9 mouse cellular contexts compared by ENCODE assay signal in genomic region chr1:39941237-39942179, GRCm38 (mm10). TPM values are rescaled to one million over a fixed set of nuclear protein-coding genes. Genes with fewer than 3 reads are reported as not detected.
DNase-seq lines count a peak whose midpoint lies in the region; ATAC-seq and TF ChIP-seq lines count a peak whose summit lies in the region.
"Had no signal": no experiment of that assay in that cellular context is flagged by ENCODE, and none has a peak within 500 bp of the region (broad histone marks: within the 10 kb centered on the region; RNA-seq: fewer than 3 reads in every experiment).

No protein-coding gene starts in this region.

- 67% methylated on average over 10 of the region's 10 CpGs for WGBS in embryonic facial prominence, embryonic 13.5 days
- 79% methylated on average over 10 of the region's 10 CpGs for WGBS in embryonic facial prominence, embryonic 10.5 days
- 40% methylated on average over 10 of the region's 10 CpGs for WGBS in lung, postnatal 0 days
- 50% methylated on average over 10 of the region's 10 CpGs for WGBS in forebrain, postnatal 0 days
- 56% methylated on average over 10 of the region's 10 CpGs for WGBS in olfactory bulb, adult 2 months
- WGBS in kidney, embryonic 16.5 days: 70% methylated on average over 10 of the region's 10 CpGs

- H3K27ac ChIP-seq in embryonic facial prominence, embryonic 13.5 days: peak overlapping the region; percentile 34; the same call in 1 of the 2 replicates
- H3K27ac ChIP-seq in embryonic facial prominence, embryonic 10.5 days (replicated peaks): no peak overlapping the region
- H3K27ac ChIP-seq in lung, postnatal 0 days (ENCODE audit: low read length): peak overlapping the region; percentile 43; the same call in 1 of the 2 replicates
- peak overlapping the region; percentile 2; the same call in 1 of the 2 replicates for H3K27ac ChIP-seq in forebrain, postnatal 0 days (ENCODE audit: low read depth, low read length)
- peak overlapping the region; percentile 12 for H3K27ac ChIP-seq in olfactory bulb, adult 2 months (ENCODE audit: insufficient read depth, low read depth, low read length)
- H3K27ac ChIP-seq in kidney, embryonic 16.5 days (ENCODE audit: low read length): no peak overlapping the region
- H3K27ac ChIP-seq: kidney, embryonic 15.5 days had no signal

- TF ChIP-seq POLR2A in olfactory bulb, adult 2 months (IDR thresholded peaks at IDR 0.05; ENCODE audit: insufficient read depth, low read depth, low read length): no peak

- DNase-seq in embryonic facial prominence, embryonic 10.5 days (ENCODE audit: low spot score): no peak
- peak; percentile 64 for DNase-seq in lung, postnatal 0 days (ENCODE audit: low spot score)
- no peak for DNase-seq in lung, postnatal 4 days
- no peak for DNase-seq in forebrain, postnatal 0 days
- no peak for DNase-seq in embryo, embryonic 10.5 days (ENCODE audit: low spot score)

- H3K4me3 ChIP-seq in embryonic facial prominence, embryonic 13.5 days: no peak overlapping the region
- H3K4me3 ChIP-seq in embryonic facial prominence, embryonic 10.5 days: no peak overlapping the region
- no peak overlapping the region for H3K4me3 ChIP-seq in lung, postnatal 0 days (ENCODE audit: low read depth, low read length)
- no peak overlapping the region for H3K4me3 ChIP-seq in forebrain, postnatal 0 days (ENCODE audit: low read depth, low read length)
- no peak overlapping the region for H3K4me3 ChIP-seq in olfactory bulb, adult 2 months (ENCODE audit: insufficient read depth, low read depth, low read length)
- no peak overlapping the region for H3K4me3 ChIP-seq in kidney, embryonic 16.5 days (ENCODE audit: low read length)
- H3K4me3 ChIP-seq: kidney, embryonic 15.5 days had no signal

- H3K4me2 ChIP-seq in embryonic facial prominence, embryonic 13.5 days: no peak overlapping the region
- H3K4me2 ChIP-seq in lung, postnatal 0 days (replicated peaks; ENCODE audit: low read depth, low read length): no peak overlapping the region
- no peak overlapping the region for H3K4me2 ChIP-seq in forebrain, postnatal 0 days (ENCODE audit: low read depth)
- no peak overlapping the region for H3K4me2 ChIP-seq in kidney, embryonic 16.5 days (replicated peaks; ENCODE audit: low read depth, low read length)
- H3K4me2 ChIP-seq: kidney, embryonic 15.5 days had no signal

- peaks cover 7% of the 10 kb centered on the region; the same call in 1 of the 2 replicates for H3K36me3 ChIP-seq in embryonic facial prominence, embryonic 13.5 days
- H3K36me3 ChIP-seq in embryonic facial prominence, embryonic 10.5 days (replicated peaks): peaks cover 7% of the 10 kb centered on the region
- no peaks in the 10 kb centered on the region for H3K36me3 ChIP-seq in lung, postnatal 0 days (ENCODE audit: insufficient read depth, low read length)
- no peaks in the 10 kb centered on the region for H3K36me3 ChIP-seq in forebrain, postnatal 0 days (ENCODE audit: insufficient read depth)
- H3K36me3 ChIP-seq in kidney, embryonic 16.5 days (ENCODE audit: insufficient read depth, low read length): no peaks in the 10 kb centered on the region
- H3K36me3 ChIP-seq: kidney, embryonic 15.5 days had no signal

- ATAC-seq in embryonic facial prominence, embryonic 13.5 days (ENCODE audit: insufficient number of reproducible peaks, insufficient read depth, low FRiP score, low TSS enrichment, low read depth): no peak
- peak; percentile 34 for ATAC-seq in lung, postnatal 0 days
- ATAC-seq in forebrain, postnatal 0 days: peak; percentile 46
- no peak for ATAC-seq in kidney, embryonic 16.5 days (ENCODE audit: low FRiP score, low TSS enrichment)

- no peak overlapping the region for H3K9ac ChIP-seq in embryonic facial prominence, embryonic 13.5 days
- no peak overlapping the region for H3K9ac ChIP-seq in lung, postnatal 0 days (replicated peaks; ENCODE audit: low read depth)
- H3K9ac ChIP-seq in forebrain, postnatal 0 days: no peak overlapping the region; the same call in 1 of the 2 replicates
- no peak overlapping the region for H3K9ac ChIP-seq in kidney, embryonic 16.5 days (replicated peaks; ENCODE audit: low read length)
- H3K9ac ChIP-seq: kidney, embryonic 15.5 days had no signal

- TF ChIP-seq EP300 in lung, postnatal 0 days (IDR thresholded peaks at IDR 0.05): peak; percentile 15; the same call in 1 of the 2 replicates

- peaks cover 93% of the 10 kb centered on the region for H3K4me1 ChIP-seq in embryonic facial prominence, embryonic 13.5 days
- peaks cover 96% of the 10 kb centered on the region for H3K4me1 ChIP-seq in embryonic facial prominence, embryonic 10.5 days
- peaks cover 44% of the 10 kb centered on the region for H3K4me1 ChIP-seq in lung, postnatal 0 days (ENCODE audit: insufficient read depth, low read depth, low read length)
- H3K4me1 ChIP-seq in forebrain, postnatal 0 days (ENCODE audit: insufficient read depth): peaks cover 61% of the 10 kb centered on the region
- H3K4me1 ChIP-seq in olfactory bulb, adult 2 months (ENCODE audit: control insufficient read depth, insufficient read depth, low read length): peaks cover 27% of the 10 kb centered on the region
- H3K4me1 ChIP-seq in kidney, embryonic 16.5 days (ENCODE audit: insufficient read depth, low read length): peaks cover 53% of the 10 kb centered on the region

- H3K9me3 ChIP-seq in embryonic facial prominence, embryonic 13.5 days: no peaks in the 10 kb centered on the region
- H3K9me3 ChIP-seq in embryonic facial prominence, embryonic 10.5 days: no peaks in the 10 kb centered on the region
- no peaks in the 10 kb centered on the region for H3K9me3 ChIP-seq in lung, postnatal 0 days (ENCODE audit: low read length)
- no peaks in the 10 kb centered on the region for H3K9me3 ChIP-seq in forebrain, postnatal 0 days (ENCODE audit: low read length)
- no peaks in the 10 kb centered on the region for H3K9me3 ChIP-seq in kidney, embryonic 16.5 days (ENCODE audit: low read length)
- H3K9me3 ChIP-seq: kidney, embryonic 15.5 days had no signal

- TF ChIP-seq CTCF in lung, postnatal 0 days (IDR thresholded peaks at IDR 0.05): no peak
- no peak for TF ChIP-seq CTCF in forebrain, postnatal 0 days (IDR thresholded peaks at IDR 0.05; ENCODE audit: low read depth)
- TF ChIP-seq CTCF in olfactory bulb, adult 2 months (IDR thresholded peaks at IDR 0.05; ENCODE audit: insufficient read depth, low read depth, low read length): no peak

- H3K27me3 ChIP-seq in embryonic facial prominence, embryonic 13.5 days: no peaks in the 10 kb centered on the region
- H3K27me3 ChIP-seq in embryonic facial prominence, embryonic 10.5 days (replicated peaks; ENCODE audit: low read depth, poor library complexity, severe bottlenecking): no peaks in the 10 kb centered on the region
- no peaks in the 10 kb centered on the region for H3K27me3 ChIP-seq in lung, postnatal 0 days (replicated peaks; ENCODE audit: insufficient read depth, low read length)
- H3K27me3 ChIP-seq in forebrain, postnatal 0 days (ENCODE audit: insufficient read depth, low read length): no peaks in the 10 kb centered on the region
- H3K27me3 ChIP-seq in kidney, embryonic 16.5 days (ENCODE audit: insufficient read depth, low read length): no peaks in the 10 kb centered on the region
- H3K27me3 ChIP-seq: kidney, embryonic 15.5 days had no signal

RNA-seq across cellular contexts. Expression of gene Map4k4, which starts 40.8 kb away (rescaled TPM):
- 42.8 and 56.6 TPM in 2 replicates for polyA plus RNA-seq in embryonic facial prominence, embryonic 13.5 days (2015; fragmentation: Nextera tagmentation; extraction: Ambion mirVana)
- polyA plus RNA-seq in embryonic facial prominence, embryonic 10.5 days (2016; fragmentation: Nextera tagmentation; extraction: Ambion mirVana): 37.6 and 41.4 TPM in 2 replicates
- 21.2 and 21.5 TPM in 2 replicates for polyA plus RNA-seq in lung, postnatal 0 days (2015; fragmentation: Nextera tagmentation; extraction: Ambion mirVana)
- total RNA-seq in forebrain, postnatal 0 days (2014; rRNA removed): 201 and 241 TPM in 2 replicates
- 11.9 and 21.3 TPM in 2 replicates for polyA plus RNA-seq in forebrain, postnatal 0 days (2015; fragmentation: Nextera tagmentation; extraction: Ambion mirVana)
- 300 and 913 TPM in 2 replicates for polyA plus RNA-seq in olfactory bulb, adult 2 months (2012; ENCODE audit: insufficient read depth, insufficient read length, low replicate concordance, missing spikeins)
- 14.3 and 20.2 TPM in 2 replicates for polyA plus RNA-seq in kidney, embryonic 16.5 days (2015; fragmentation: Nextera tagmentation; extraction: Ambion mirVana)

Comparison
In these comparisons a context has a peak if more than half of its experiments do, and no peak if none do; other contexts are left out.
1. H3K27ac ChIP-seq: peak in embryonic facial prominence, embryonic 13.5 days (single experiment), lung, postnatal 0 days (single experiment), forebrain, postnatal 0 days (single experiment) and olfactory bulb, adult 2 months (single experiment); none in embryonic facial prominence, embryonic 10.5 days (single experiment) and kidney, embryonic 16.5 days (single experiment).
2. ATAC-seq: peak in lung, postnatal 0 days (single experiment) and forebrain, postnatal 0 days (single experiment); none in embryonic facial prominence, embryonic 13.5 days (single experiment) and kidney, embryonic 16.5 days (single experiment).